In the genomic region with DNA sequence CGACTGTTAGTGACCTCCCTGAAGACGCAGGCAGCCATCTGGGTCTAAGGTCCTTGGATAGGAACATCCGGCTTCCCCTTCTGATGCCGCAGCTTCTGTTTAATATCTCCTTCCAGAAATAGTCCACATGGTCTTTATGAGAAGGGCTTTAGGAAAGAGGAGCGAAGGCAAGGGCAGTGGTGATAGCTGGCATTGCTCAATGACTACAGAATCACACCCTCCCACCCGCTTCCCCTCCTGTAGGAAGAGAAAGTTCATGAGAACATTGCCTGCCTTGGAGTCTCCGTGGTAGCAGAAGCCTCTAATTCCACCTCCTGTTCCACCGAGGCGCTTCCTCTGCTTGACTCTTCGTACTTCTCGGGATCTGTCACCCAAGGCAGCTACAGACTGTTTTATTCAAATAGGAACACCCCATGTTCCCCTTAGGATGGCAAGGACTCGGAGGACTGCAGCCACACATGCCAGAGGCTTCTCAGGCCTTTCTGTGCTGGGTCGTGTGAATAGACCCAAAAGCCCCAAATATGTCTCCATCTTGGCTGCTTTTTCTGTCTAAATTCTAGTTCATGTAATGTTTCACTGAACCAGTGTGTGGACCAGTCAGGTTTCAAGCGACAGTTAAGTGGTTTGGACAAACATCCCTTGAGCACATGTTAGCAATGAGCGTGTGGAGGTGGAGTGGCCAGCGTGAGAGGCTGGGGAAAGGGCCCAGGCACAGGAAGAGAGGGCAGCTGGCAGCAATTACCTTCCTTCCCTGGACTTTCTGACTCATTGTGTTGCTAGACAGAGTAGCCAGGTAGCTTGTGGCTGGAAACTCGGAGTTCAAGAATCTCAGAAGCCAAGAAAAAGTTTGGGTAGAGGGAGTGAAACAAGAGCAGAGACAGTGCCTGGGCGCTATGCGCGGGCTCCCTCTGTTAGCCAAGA, we compare ENCODE assay signal across 9 mouse cellular contexts. TPM values are rescaled to one million over a fixed set of nuclear protein-coding genes. Genes with fewer than 3 reads are reported as not detected.
DNase-seq lines count a peak whose midpoint lies in the region; ATAC-seq and TF ChIP-seq lines count a peak whose summit lies in the region.
"Had no signal": no experiment of that assay in that cellular context is flagged by ENCODE, and none has a peak within 500 bp of the region (broad histone marks: within the 10 kb centered on the region; RNA-seq: fewer than 3 reads in every experiment).

No protein-coding gene starts in this region.

- H3K4me3 ChIP-seq in heart, embryonic 16.5 days (ENCODE audit: low read length), result no peak overlapping the region
- 0 out of 2 replicates have a peak overlapping the region, but pooled peaks have one; percentile 2 for H3K4me3 ChIP-seq in bone marrow macrophage, adult 2 months (ENCODE audit: insufficient read depth, low read length)
- no peak overlapping the region for H3K4me3 ChIP-seq in intestine, postnatal 0 days (ENCODE audit: low read depth, low read length)

- peak overlapping the region; percentile 49 for H3K27ac ChIP-seq in heart, embryonic 16.5 days (ENCODE audit: low read length)
- peak overlapping the region; percentile 67 for H3K27ac ChIP-seq in bone marrow macrophage, adult 2 months (ENCODE audit: insufficient read depth, low read depth, low read length)
- H3K27ac ChIP-seq in intestine, postnatal 0 days (ENCODE audit: low read depth, low read length), result no peak overlapping the region

- DNase-seq in heart, adult 18-20 months, result no peak
- peak; percentile 74 for DNase-seq in forelimb bud, embryonic 11.5 days (ENCODE audit: low read depth, low spot score)
- peak; percentile 60 to 84 for DNase-seq in lung, postnatal 4 days
- no peak for DNase-seq in left cerebral cortex, postnatal 14 days (ENCODE audit: low spot score in 2 of 2)
- DNase-seq: thymus, adult 18-20 months had no signal

- no peak for ATAC-seq in heart, embryonic 16.5 days (replicated peaks; ENCODE audit: extremely low read depth, insufficient read depth, low FRiP score)
- no peak for ATAC-seq in intestine, postnatal 0 days

- no peak overlapping the region for H3K9ac ChIP-seq in heart, embryonic 16.5 days (ENCODE audit: low read length)
- H3K9ac ChIP-seq in intestine, postnatal 0 days (ENCODE audit: low read depth, low read length), result no peak overlapping the region

- no peak overlapping the region for H3K4me2 ChIP-seq in heart, embryonic 16.5 days (ENCODE audit: low read depth, low read length)
- no peak overlapping the region for H3K4me2 ChIP-seq in intestine, postnatal 0 days (replicated peaks; ENCODE audit: low read depth)

- 70% methylated on average over 20 of the region's 20 CpGs for WGBS in heart, embryonic 16.5 days
- 82% methylated on average over 20 of the region's 20 CpGs for WGBS in intestine, postnatal 0 days

- no peaks in the 10 kb centered on the region for H3K36me3 ChIP-seq in heart, embryonic 16.5 days (ENCODE audit: control insufficient read depth, insufficient read depth)
- H3K36me3 ChIP-seq in intestine, postnatal 0 days (ENCODE audit: control insufficient read depth, insufficient read depth), result no peaks in the 10 kb centered on the region
- H3K36me3 ChIP-seq: G1E had no signal

- H3K9me3 ChIP-seq in heart, embryonic 16.5 days (replicated peaks; ENCODE audit: control insufficient read depth, low read length), result no peaks in the 10 kb centered on the region
- H3K9me3 ChIP-seq in intestine, postnatal 0 days (ENCODE audit: control insufficient read depth), result no peaks in the 10 kb centered on the region

- peaks cover 45% of the 10 kb centered on the region for H3K4me1 ChIP-seq in heart, embryonic 16.5 days (ENCODE audit: control insufficient read depth, insufficient read depth, low read length)
- peaks cover 76% of the 10 kb centered on the region for H3K4me1 ChIP-seq in bone marrow macrophage, adult 2 months (ENCODE audit: control insufficient read depth, insufficient read depth, low read length)
- H3K4me1 ChIP-seq in intestine, postnatal 0 days (replicated peaks; ENCODE audit: control insufficient read depth, insufficient read depth, low read length), result no peaks in the 10 kb centered on the region; the same call in 1 of the 2 replicates

- intact Hi-C loops in left cerebral cortex, postnatal 14 days (cut with DNase I), result no loop called here

- no peaks in the 10 kb centered on the region for H3K27me3 ChIP-seq in heart, embryonic 16.5 days (ENCODE audit: control insufficient read depth, insufficient read depth, low read length)
- no peaks in the 10 kb centered on the region for H3K27me3 ChIP-seq in intestine, postnatal 0 days (replicated peaks; ENCODE audit: control insufficient read depth, insufficient read depth, low read length)

- TF ChIP-seq POLR2A in bone marrow macrophage, adult 2 months (IDR thresholded peaks at IDR 0.05; ENCODE audit: borderline replicate concordance, low read depth, low read length), result no peak

- no peak for TF ChIP-seq CTCF in bone marrow macrophage, adult 2 months (IDR thresholded peaks at IDR 0.05; ENCODE audit: low read depth, low read length)
- TF ChIP-seq CTCF in intestine, postnatal 0 days (IDR thresholded peaks at IDR 0.05; ENCODE audit: low read depth), result no peak

RNA-seq across cellular contexts. Expression of gene Notch2, which starts 42.7 kb away (rescaled TPM):
- 10.5 and 13.6 TPM in 2 replicates for polyA plus RNA-seq in heart, embryonic 16.5 days (2015; fragmentation: Nextera tagmentation; extraction: Ambion mirVana)
- total RNA-seq in heart, adult 18-20 months (2021), result 10 to 100 TPM; 15.2 to 17.6 TPM
- 69.2 and 82.2 TPM in 2 replicates for polyA plus RNA-seq in bone marrow macrophage, adult 2 months (2012; ENCODE audit: insufficient read depth, insufficient read length, missing spikeins)
- polyA plus RNA-seq in intestine, postnatal 0 days (2015; fragmentation: Nextera tagmentation; extraction: Ambion mirVana), result 4.9 and 5.1 TPM in 2 replicates
- 10 to 100 TPM; 14.9 to 15.0 TPM for total RNA-seq in left cerebral cortex, postnatal 14 days (2021)
- polyA plus RNA-seq: G1E had no signal

Comparison
In these comparisons a context has a peak if more than half of its experiments do, and no peak if none do; other contexts are left out.
1. DNase-seq: peak in forelimb bud, embryonic 11.5 days (single experiment) and lung, postnatal 4 days (2 of 2); none in heart, adult 18-20 months (0 of 2) and left cerebral cortex, postnatal 14 days (0 of 2).